Mouse (Mus musculus) left cerebral cortex, adult 11 months (tissue): ENCODE data around the gene Slc47a1.
A peak's percentile ranks its signal among the peaks of the same experiment; 100 is the strongest.
"Not testable (repeated sequence)": the region's sequence is repeated elsewhere in the genome, so short reads cannot be mapped to it uniquely, and the experiment has no call there.

Experiments
- DNase-seq: peaks from one replicate; pipeline ENCODE4 v3.0.0; 2022; ENCODE audit warnings: low spot score

Gene Slc47a1

DNA sequence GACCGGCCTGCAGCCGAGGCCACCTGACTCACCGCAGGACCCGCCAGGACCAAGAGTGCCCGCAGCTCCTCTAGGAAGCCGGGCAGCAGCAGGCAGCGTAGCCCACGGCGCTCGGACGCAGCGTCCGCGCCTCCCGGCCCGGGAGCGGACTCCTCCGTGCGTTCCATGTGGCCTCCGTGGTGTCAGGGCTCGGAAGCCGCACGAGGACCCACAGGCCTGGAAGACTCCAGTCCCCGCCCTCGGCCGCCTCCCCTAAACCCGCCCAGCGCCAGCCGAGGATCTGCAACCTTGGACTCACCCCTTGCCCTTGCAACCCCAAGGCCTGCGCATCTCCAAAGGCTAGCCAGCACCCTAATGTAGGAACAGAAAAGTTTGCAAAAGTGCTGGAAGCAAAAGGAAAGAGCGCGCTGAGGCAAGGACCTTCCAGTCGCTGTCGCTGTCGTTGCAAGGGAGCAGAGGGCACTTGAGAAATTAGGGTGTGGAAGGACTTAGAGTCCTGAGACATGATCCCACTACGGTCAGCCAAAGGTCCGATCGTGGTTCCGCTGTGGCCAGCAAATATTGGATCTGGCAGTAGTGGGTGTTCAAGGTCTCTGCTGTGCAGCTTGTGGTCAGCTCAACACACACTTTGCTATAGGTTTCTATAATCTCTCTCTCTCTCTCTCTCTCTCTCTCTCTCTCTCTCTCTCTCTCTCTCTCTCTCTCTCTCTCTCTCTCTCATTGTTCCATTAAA, at the start of gene Slc47a1:
Slc47a1 (minus strand) TSS at position 465 of the 733 bp plus-strand sequence.
- no peak for DNase-seq

DNA sequence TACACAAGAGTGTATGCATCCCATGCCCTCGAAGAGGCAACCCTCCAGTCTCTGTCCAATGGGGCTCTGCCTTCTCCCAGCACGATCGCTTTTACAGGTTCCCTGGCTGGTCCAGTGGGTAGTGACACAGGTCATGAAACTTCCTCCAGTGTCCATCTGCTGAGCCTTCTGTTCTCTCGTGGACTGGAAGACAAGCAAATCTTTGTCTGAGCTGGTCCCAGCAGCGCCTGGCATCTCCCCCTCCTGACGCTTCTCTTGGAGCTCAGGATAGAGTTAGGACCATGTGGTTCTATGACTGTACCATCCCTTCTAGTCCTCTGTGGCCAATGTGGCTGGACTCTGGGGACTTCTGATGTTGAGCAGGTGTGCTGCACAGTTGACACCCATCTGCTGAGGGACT, 41.1 kb upstream of the Slc47a1 start:
- no peak for DNase-seq

- peak; percentile 83 for DNase-seq
These were observed 39.9 kb upstream of the Slc47a1 start for GRCm38 (mm10) chr11:61417945-61418551.

GRCm38 (mm10) chr11:61416540-61416939, 38.4 kb upstream of the Slc47a1 start:
- not testable (repeated sequence) for DNase-seq

- DNase-seq, result no peak
These were observed 37.3 kb upstream of the Slc47a1 start for GRCm38 (mm10) chr11:61415444-61415843.

- no peak for DNase-seq
These were observed 36.4 kb upstream of the Slc47a1 start for GRCm38 (mm10) chr11:61414560-61414959.

- no peak for DNase-seq
These were observed 35.3 kb upstream of the Slc47a1 start for GRCm38 (mm10) chr11:61413411-61413810.

- DNase-seq, result no peak
These were observed 33.7 kb upstream of the Slc47a1 start for GRCm38 (mm10) chr11:61411809-61412208.

DNA sequence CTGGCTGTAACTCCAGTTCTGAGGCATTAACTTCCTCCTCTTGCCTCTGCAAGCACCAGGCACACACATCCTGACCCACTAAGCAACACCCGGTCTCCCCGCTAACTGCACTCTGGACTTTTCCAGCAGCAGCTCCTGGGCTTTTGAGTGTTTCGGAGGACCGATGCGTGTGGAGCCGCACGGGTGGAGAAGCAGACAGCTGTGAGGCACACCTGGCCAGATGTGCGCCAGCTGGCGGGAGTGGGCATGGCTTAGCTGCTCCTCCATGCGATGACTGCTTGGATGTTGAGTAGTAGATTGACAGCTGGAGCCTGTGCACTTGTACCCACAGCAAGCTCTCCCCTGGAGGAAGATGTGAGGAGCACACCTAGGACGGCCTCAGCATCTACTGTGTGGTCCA, 33.1 kb upstream of the Slc47a1 start:
- no peak for DNase-seq

DNA sequence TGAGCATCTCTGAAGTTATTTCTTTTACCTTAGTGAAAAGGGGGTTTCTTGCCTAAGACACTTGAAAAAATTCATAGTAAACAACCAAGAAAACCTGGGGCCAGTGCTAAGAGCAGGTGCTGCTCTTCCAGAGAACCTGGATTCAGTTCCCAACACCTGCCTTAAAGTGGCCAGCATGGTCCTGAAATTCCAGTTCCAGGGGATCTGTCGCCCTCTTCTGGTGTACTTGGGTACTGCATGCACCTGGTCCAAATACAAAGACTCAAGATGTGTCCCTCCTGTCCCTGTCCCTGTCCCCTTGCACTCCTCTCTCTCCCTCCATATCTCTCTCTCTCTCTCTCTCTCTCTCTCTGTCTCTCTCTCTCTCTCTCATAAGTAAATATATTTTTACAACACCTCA, 32.0 kb upstream of the Slc47a1 start:
- peak; percentile 80 for DNase-seq

GRCm38 (mm10) chr11:61409051-61409450, 30.9 kb upstream of the Slc47a1 start:
- DNase-seq, result no peak

DNA sequence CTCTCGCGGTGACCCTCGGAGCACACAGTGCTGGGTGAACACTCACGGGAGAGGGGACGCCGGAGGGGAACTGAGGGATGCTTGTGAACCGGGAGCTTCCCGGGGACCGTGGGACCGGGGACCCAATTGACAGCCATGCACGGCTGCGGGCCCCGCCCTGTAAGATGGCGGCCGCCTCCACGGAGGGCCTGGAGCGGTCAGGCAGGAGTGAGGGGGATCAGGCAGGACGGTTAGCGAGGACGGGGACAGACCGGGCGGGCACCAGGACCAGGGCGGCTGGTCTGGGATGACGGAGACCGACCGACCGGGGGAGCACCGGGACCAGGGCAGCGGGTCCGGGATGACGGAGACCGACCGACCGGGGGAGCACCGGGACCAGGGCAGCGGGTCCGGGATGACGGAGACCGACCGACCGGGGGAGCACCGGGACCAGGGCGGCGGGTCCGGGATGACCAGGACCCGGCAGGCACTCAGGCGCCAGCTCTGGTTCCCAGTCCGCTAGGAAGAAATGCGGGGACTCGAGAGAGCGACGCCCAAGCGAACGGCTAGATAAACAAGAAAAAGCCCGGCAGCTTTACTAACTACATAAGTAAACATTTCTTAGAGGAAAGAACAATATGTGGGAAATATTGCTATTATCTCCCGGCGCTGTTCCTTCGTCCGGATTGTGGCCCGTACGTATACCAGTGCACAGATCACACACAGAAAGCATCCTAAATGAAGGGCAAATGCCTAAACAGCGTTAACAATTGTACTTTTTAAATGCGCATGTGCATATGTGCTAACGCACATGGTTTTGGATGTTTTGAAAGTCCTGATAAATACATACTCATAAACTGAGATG, 30.3 kb upstream of the Slc47a1 start:
- peak; percentile 58 for DNase-seq

DNA sequence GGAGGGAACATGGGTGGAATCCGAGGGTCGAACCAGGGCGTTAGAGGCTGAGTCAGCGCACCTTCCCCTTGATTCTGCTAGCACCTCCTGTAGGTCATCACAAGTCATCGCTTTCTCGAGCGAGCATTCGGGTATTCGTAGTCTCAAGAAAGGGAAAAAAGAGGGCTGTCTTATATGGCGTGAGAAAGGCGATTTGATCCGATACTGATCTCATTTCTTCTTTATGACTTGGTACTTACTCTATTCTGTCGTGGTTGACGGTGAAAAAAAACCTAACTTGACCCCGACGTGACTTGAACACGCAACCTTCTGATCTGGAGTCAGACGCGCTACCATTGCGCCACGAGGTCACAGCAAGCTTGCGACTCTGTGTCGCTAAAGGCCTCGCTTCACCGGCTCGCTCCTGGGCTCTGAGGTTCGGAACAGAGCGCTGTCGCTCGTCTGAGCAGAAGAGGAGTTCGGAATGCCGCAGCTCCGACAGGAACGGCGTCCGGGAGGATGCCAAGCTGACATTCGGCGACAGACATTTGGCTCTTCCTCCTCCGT, 29.6 kb upstream of the Slc47a1 start:
- DNase-seq, result peak; percentile 89

DNA sequence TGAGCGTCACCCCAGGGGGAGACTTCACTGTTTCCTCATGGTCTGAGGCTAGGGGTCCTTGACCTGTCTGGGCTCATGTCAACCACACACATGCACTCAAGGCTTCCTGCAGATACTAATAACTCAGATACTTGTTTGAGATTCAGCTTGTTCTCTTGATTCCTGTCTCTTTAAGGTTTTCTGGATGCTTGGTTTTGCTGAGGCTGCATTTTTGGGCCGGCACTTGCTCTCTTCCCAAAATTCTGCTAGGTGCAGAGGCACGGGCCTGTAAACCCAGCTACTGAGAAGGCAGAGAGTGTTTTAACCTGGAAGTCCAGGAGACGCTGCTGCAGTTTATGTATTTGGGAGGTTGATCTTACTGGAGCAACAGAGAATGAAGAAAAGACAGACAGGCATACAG, 23.6 kb upstream of the Slc47a1 start:
- DNase-seq, result no peak

DNA sequence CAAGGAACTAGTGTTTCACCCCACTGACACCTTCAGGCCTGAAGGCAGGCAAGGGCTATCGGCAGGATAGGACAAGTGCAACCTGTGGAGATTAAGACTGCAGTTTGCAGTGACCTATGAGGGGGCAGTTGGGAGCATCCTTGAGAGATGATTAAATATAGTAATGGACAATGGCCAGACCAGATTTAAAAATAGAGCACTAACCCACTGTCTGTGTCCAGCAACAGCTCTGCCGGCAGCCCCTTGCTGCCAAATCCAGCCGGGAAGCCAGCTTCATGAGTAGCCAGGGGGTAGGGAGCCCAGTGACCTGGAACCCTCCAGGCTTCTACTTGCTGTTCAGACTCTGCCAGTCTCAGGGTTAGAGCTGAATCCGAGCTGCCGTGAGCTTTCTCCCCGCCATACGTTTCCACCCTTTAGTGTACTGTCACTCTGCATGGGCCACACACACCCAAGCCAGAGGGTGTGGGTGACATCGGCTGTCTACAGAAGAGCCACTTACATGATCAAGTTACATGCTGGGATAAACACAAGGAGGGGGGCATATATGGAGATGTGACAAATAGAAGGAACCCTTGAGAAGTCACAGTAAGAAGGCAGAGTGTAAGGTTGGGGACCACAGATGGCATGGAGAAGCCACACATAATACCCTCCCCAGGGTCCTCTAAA, 22.7 kb upstream of the Slc47a1 start:
- no peak for DNase-seq

DNA sequence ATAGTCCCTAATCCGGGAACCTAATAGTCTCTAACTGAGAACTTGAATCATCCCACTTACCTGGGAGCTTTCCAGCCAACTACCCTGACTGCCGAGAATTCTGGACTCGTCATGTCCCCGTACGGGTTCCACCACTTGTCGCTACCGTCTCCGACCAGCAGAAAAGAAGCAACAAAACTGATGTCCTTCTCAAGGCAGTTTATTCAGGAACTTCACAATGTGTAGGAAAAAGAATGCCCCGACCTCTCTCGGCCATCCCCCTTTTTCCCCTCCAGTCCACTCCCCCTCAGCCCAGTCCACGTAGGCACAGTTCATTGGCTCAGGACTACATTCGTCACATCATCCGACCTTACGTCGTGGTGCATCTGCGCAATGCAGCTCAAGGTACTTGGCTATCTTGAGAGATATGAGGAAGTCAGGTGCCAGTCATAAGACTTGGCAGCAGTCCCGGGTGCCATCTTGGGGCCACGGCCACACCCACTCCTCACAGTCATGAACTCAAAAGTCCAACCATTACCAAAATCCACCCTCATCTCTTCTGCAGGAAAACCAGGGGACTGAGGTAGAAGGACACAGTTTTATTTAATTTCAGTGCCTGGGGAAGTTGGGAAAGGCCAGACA, 19.4 kb upstream of the Slc47a1 start:
- not testable (repeated sequence) for DNase-seq

- DNase-seq, result no peak
These were observed 10.8 kb upstream of the Slc47a1 start for GRCm38 (mm10) chr11:61388936-61389335.

DNA sequence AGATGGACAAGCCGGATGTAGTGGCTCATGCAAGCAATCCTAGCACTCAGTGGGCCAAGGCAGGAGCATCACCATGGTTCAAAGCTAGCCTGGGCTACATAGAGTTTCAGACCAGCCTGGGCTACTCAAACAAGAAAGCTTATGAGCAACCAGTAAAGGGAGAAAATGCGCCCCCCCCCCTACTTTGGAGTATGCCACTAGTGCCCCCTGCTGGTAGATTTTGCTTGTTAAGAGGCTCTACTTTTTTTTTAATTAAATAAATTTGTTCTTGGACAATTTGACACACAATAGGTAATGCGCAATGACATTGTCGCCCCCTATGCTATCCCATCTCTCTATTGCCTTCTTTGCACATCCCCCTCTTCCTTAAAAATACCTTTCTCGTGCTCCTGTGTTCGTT, 9.9 kb upstream of the Slc47a1 start:
- DNase-seq, result no peak

DNA sequence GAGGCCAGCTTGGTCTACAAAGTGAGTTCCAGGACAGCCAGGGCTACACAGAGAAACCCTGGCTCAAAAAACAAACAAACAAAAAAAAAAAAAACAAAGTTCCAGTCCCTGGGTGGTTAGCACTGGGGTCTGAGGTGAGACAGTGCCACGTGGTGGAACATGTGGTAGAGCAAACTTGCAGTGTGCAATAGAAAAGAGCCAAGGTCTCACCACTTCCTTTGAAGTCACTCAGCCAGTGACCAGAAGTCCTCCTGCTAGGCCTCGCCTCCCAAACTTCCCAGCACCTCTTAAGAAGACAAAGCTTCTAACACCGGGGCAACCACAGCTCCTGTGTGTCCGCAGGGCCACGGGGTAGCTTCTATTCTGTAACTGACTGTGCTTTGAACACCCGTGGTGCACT, 9.1 kb upstream of the Slc47a1 start:
- no peak for DNase-seq

DNA sequence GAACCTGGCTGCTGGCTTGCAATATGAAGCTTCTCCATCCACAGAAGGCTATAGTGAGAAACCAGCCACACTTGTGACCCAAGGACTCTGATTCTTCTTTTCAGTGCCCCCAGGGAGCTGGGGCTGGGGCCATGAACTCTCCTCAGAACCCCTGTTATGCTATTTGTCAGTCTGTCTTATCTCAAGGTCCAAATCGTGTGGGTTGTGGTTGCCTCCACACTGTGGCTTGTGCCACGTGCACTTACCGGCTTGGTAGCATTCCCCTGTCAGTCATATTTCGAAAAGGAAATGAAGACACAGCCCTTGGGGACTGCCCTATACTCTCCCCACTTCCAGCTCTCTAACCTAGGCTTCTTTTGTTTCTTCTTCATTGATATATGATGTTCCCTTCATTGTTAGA, 7.6 kb upstream of the Slc47a1 start:
- no peak for DNase-seq

- no peak for DNase-seq
These were observed 3.1 kb upstream of the Slc47a1 start for GRCm38 (mm10) chr11:61381272-61381671.

- no peak for DNase-seq
These were observed 506 bp upstream of the Slc47a1 start for GRCm38 (mm10) chr11:61378651-61379050.
